Mouse (Mus musculus) ES-E14 (cell line): ENCODE results near the gene Alpl. TPM values are rescaled to one million over a fixed set of nuclear protein-coding genes. Genes with fewer than 3 reads are reported as not detected.

Source experiments
- DNase-seq: peaks from one replicate; pipeline ENCODE4 v3.0.0-alpha.2; 2013; ENCODE audit warnings: low read depth, low spot score
- H3K27ac ChIP-seq: 2 replicates; pipeline ENCODE4 v1.5.1; 2012; ENCODE audit warnings: low read depth, mild to moderate bottlenecking, low read length, moderate library complexity, mixed read lengths; ENCODE audit not compliant: poor library complexity, insufficient read depth, severe bottlenecking
- H3K36me3 ChIP-seq: 2 replicates; pipeline ENCODE4 v1.6.1; 2012; ENCODE audit warnings: mild to moderate bottlenecking, low read length, moderate library complexity, mixed read lengths; ENCODE audit not compliant: control insufficient read depth, poor library complexity, insufficient read depth, severe bottlenecking
- H3K4me1 ChIP-seq, 2 experiments: fragments of 150-350 bp in 1 of 2; sonication (generic) in 1 of 2; 2 replicates each; pipeline ENCODE4 v1.6.1; 2012; ENCODE audit warnings: low read length in 2 of 2, mild to moderate bottlenecking in 1 of 2, mixed read lengths in 1 of 2; ENCODE audit not compliant: control insufficient read depth in 2 of 2, insufficient read depth in 2 of 2, poor library complexity in 1 of 2
- H3K4me3 ChIP-seq, 2 experiments: fragments of 150-350 bp in 1 of 2; sonication (generic) in 1 of 2; 2 replicates each; pipeline ENCODE4 v1.5.1; 2012; ENCODE audit warnings: low read length in 2 of 2, low read depth in 1 of 2, mild to moderate bottlenecking in 1 of 2, mixed read lengths in 1 of 2; ENCODE audit not compliant: insufficient read depth in 1 of 2, poor library complexity in 1 of 2, severe bottlenecking in 1 of 2
- H3K9ac ChIP-seq: 2 replicates; pipeline ENCODE4 v1.6.1; 2012; ENCODE audit warnings: low read depth, mild to moderate bottlenecking, low read length, mixed read lengths; ENCODE audit not compliant: poor library complexity, insufficient read depth, severe bottlenecking
- H3K9me3 ChIP-seq: fragments of 150-350 bp; sonication (generic); 2 replicates; pipeline ENCODE4 v1.6.1; 2012; ENCODE audit warnings: low read depth, mild to moderate bottlenecking, low read length; ENCODE audit not compliant: control insufficient read depth, insufficient read depth
- CHD2 ChIP-seq: IDR thresholded peaks from 2 replicates; pipeline ENCODE4 v1.6.1; 2014; ENCODE audit warnings: mild to moderate bottlenecking, low read depth, low read length, inconsistent platforms
- HCFC1 ChIP-seq: IDR thresholded peaks from 2 replicates; pipeline ENCODE4 v1.6.1; 2012; ENCODE audit warnings: low read length, inconsistent platforms, borderline replicate concordance; ENCODE audit not compliant: insufficient read depth
- MAFK ChIP-seq: IDR thresholded peaks from 2 replicates; pipeline ENCODE4 v1.6.1; 2014; ENCODE audit warnings: mild to moderate bottlenecking, low read depth, low read length, inconsistent platforms; ENCODE audit not compliant: insufficient read depth
- ZC3H11A ChIP-seq: IDR thresholded peaks from 2 replicates; pipeline ENCODE4 v1.6.1; 2012; ENCODE audit warnings: low read depth, mild to moderate bottlenecking, inconsistent platforms, low read length, borderline replicate concordance
- ZNF384 ChIP-seq: IDR thresholded peaks from 2 replicates; pipeline ENCODE4 v1.6.1; 2012; ENCODE audit warnings: low read depth, low read length, inconsistent platforms
- in situ Hi-C, 2 experiments: fragments of 600-800 bp; cut with MboI; formaldehyde crosslinking; loops; one replicate each; pipeline ENCODE4 v1.15.1; 2025; ENCODE audit warnings: low sequenced_read_pairs in 2 of 2, inconsistent platforms in 1 of 2; ENCODE audit not compliant: unreplicated experiment in 2 of 2
- total RNA-seq: library from RNA; depleted of rRNA; stranded (reverse); fragments of 300-350 nt; gene quantifications from 2 replicates; pipeline ENCODE4 v1.2.3, GENCODE M21; 2012

Gene Alpl
- total RNA-seq, 1 experiment: 234 TPM

DNA sequence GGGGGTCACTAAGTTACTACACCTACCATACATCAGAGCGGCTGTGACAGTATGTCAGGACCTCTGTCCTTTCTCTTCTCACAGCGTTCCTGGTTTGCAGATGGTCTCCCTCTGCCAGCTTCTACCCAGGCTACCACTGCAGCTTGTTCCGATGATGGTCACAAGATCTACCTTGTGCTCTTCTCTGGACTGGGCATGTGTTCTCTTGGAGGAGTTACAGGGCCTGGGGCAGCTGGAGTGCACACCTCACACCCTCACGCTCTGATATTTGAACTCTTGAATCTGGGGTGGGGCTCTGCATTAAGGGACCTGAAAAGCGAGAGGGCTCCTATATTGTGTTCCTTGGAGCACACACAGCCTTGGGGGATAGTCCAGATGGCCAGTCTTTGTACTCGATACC is 10.9 kb downstream of the Alpl start:
- no peak for DNase-seq
- H3K9me3 ChIP-seq: no peaks in the 10 kb centered on the region
- H3K4me1 ChIP-seq: peaks cover 13 to 31% of the 10 kb centered on the region in 2 experiments
- H3K27ac ChIP-seq: no peak overlapping the region
- peaks cover 9% of the 10 kb centered on the region for H3K36me3 ChIP-seq
- in situ Hi-C loops: no loop called here
- TF ChIP-seq CHD2: no peak
- no peak for TF ChIP-seq HCFC1
- TF ChIP-seq ZC3H11A: no peak
- no peak for TF ChIP-seq MAFK
- TF ChIP-seq ZNF384: no peak
- H3K9ac ChIP-seq: no peak overlapping the region
- H3K4me3 ChIP-seq: no peak overlapping the region

DNA sequence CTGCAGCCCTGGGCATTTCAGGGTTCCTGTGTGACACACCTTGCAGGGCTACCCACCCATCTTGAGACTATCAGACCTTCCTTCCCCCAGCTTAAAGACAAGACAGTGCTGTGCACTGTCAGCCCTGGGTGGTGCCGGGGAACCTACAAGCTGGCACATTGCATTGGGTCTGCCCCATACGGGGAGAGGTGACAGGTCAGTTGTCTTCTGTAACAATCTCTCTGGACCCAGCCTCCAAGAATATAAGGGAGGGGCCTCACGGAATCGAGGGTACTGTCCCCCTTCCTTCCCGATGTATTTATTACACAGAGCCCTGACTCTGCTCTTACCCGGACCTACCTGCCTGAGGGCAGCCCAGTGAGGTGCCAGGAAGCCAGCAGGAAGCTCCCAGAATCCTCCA is 11.4 kb downstream of the Alpl start:
- Histone ChIP-seq H3K36me3 (peaks cover 9% of the 10 kb centered on the region), H3K27ac (no peak overlapping the region), H3K9me3 (no peaks in the 10 kb centered on the region), H3K4me1 (peaks cover 13 to 28% of the 10 kb centered on the region in 2 experiments), H3K9ac (no peak overlapping the region), H3K4me3 (no peak overlapping the region)
- in situ Hi-C loops: no loop called here
- TF ChIP-seq CHD2 (no peak), MAFK (no peak), ZC3H11A (no peak), ZNF384 (no peak)
- DNase-seq: no peak

- TF ChIP-seq MAFK (no peak), ZNF384 (no peak), CHD2 (no peak), ZC3H11A (no peak), HCFC1 (no peak)
- Histone ChIP-seq H3K36me3 (peaks cover 9% of the 10 kb centered on the region), H3K9me3 (no peaks in the 10 kb centered on the region), H3K9ac (no peak overlapping the region), H3K27ac (0 out of 2 replicates have a peak overlapping the region, but pooled peaks have one; percentile 13), H3K4me1 (peaks cover 12 to 23% of the 10 kb centered on the region in 2 experiments), H3K4me3 (no peak overlapping the region)
- DNase-seq: no peak
- in situ Hi-C loops: no loop called here
Measured at GRCm38 (mm10) chr4:137783541-137784191, 12.5 kb downstream of the Alpl start.

GRCm38 (mm10) chr4:137781949-137782348 is 14.2 kb downstream of the Alpl start:
- Histone ChIP-seq H3K9ac (no peak overlapping the region), H3K27ac (peak overlapping the region; percentile 20; the same call in 1 of the 2 replicates), H3K9me3 (no peaks in the 10 kb centered on the region), H3K4me3 (no peak overlapping the region), H3K4me1 (peaks cover 11 to 24% of the 10 kb centered on the region in 2 experiments), H3K36me3 (peaks cover 7% of the 10 kb centered on the region)
- no peak for DNase-seq
- in situ Hi-C loops: no loop called here
- TF ChIP-seq HCFC1: no peak
- no peak for TF ChIP-seq CHD2

DNA sequence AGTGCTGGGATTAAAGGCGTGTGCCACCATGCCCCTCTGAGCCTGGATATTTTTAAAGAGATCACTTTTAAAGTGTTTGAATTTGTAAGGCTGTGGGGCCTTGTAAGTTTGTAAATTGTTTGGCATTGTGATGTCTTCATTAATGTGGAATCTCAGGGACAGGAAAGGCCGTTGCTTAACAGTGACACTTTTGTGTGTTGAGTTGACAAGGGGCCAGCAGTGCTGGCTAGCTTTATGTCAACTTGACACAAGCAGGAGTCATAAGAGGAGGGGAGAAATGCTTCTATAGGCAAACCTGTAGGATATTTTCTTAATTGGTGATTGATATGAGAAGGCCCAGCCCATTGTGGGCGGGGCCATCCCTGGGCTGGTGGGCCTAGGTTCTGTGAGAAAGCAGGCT is 15.2 kb downstream of the Alpl start:
- no peak for TF ChIP-seq ZC3H11A
- no peak for TF ChIP-seq CHD2
- no peak for TF ChIP-seq HCFC1
- no peak for TF ChIP-seq ZNF384
- TF ChIP-seq MAFK: no peak
- peaks cover 13 to 26% of the 10 kb centered on the region in 2 experiments for H3K4me1 ChIP-seq
- in situ Hi-C loops: no loop called here
- H3K9ac ChIP-seq: no peak overlapping the region
- DNase-seq: no peak
- H3K27ac ChIP-seq: no peak overlapping the region
- H3K9me3 ChIP-seq: no peaks in the 10 kb centered on the region
- H3K36me3 ChIP-seq: peaks cover 7% of the 10 kb centered on the region
- H3K4me3 ChIP-seq: no peak overlapping the region
